Mouse (Mus musculus): ENCODE data around the gene Cpt2. TPM values are rescaled to one million over a fixed set of nuclear protein-coding genes. Genes with fewer than 3 reads are reported as not detected.

The Cpt2 gene
- total RNA-seq, 1 experiment = 11.0 TPM

DNA sequence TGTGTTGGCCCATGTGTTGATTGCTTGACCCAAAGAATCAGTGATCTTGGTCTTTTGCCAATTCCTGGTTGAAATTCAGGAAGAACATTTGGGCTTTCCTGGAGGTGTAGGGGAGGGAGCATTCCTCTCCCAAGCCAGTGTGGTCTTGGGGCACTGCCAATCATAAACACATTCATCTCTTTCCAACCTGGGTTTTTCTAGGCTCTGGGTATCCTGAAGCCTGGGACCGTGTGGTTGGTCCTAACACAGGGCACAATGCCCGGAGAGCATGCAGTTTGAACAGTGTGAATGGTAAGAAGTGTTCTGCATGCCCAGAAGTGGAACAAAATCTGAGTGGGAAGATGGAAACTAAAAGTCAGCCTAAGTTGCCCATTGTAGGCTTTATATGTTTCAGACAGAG, 14.7 kb upstream of the Cpt2 start:
- no peaks in the 10 kb centered on the region for H3K4me1 ChIP-seq (ENCODE audit: control insufficient read depth in 2 of 2, insufficient read depth in 2 of 2, low read length in 2 of 2, poor library complexity in 1 of 2)
- H3K9ac ChIP-seq (ENCODE audit: insufficient read depth, low read depth, low read length, poor library complexity, severe bottlenecking) = no peak overlapping the region
- in situ Hi-C loops (cut with MboI; ENCODE audit: low sequenced_read_pairs in 2 of 2, unreplicated experiment in 2 of 2) = no loop called here
- no peak overlapping the region for H3K4me3 ChIP-seq (ENCODE audit: insufficient read depth in 1 of 2, low read depth in 1 of 2, low read length in 2 of 2, poor library complexity in 1 of 2, severe bottlenecking in 1 of 2)
- H3K9me3 ChIP-seq (ENCODE audit: control insufficient read depth, insufficient read depth, low read depth, low read length) = no peaks in the 10 kb centered on the region
- H3K27ac ChIP-seq (ENCODE audit: insufficient read depth, low read depth, low read length, poor library complexity, severe bottlenecking) = no peak overlapping the region
- TF ChIP-seq HCFC1 (IDR thresholded peaks at IDR 0.05; ENCODE audit: borderline replicate concordance, insufficient read depth, low read length) (no peak), ZC3H11A (IDR thresholded peaks at IDR 0.05; ENCODE audit: borderline replicate concordance, low read depth, low read length) (no peak), CHD2 (IDR thresholded peaks at IDR 0.05; ENCODE audit: low read depth, low read length) (no peak), MAFK (IDR thresholded peaks at IDR 0.05; ENCODE audit: insufficient read depth, low read depth, low read length) (no peak), ZNF384 (IDR thresholded peaks at IDR 0.05; ENCODE audit: low read depth, low read length) (no peak)
- no peak for DNase-seq (ENCODE audit: low read depth, low spot score)
- H3K36me3 ChIP-seq (ENCODE audit: control insufficient read depth, insufficient read depth, low read length, poor library complexity, severe bottlenecking) = no peaks in the 10 kb centered on the region

- H3K27ac ChIP-seq (ENCODE audit: insufficient read depth, low read depth, low read length, poor library complexity, severe bottlenecking) = no peak overlapping the region
- no peak for DNase-seq (ENCODE audit: low read depth, low spot score)
- H3K9me3 ChIP-seq (ENCODE audit: control insufficient read depth, insufficient read depth, low read depth, low read length) = no peaks in the 10 kb centered on the region
- H3K4me1 ChIP-seq (ENCODE audit: control insufficient read depth in 2 of 2, insufficient read depth in 2 of 2, low read length in 2 of 2, poor library complexity in 1 of 2) = no peaks in the 10 kb centered on the region
- in situ Hi-C loops (cut with MboI; ENCODE audit: low sequenced_read_pairs in 2 of 2, unreplicated experiment in 2 of 2) = no loop called here
- TF ChIP-seq HCFC1 (IDR thresholded peaks at IDR 0.05; ENCODE audit: borderline replicate concordance, insufficient read depth, low read length) (no peak), MAFK (IDR thresholded peaks at IDR 0.05; ENCODE audit: insufficient read depth, low read depth, low read length) (no peak), ZC3H11A (IDR thresholded peaks at IDR 0.05; ENCODE audit: borderline replicate concordance, low read depth, low read length) (no peak), ZNF384 (IDR thresholded peaks at IDR 0.05; ENCODE audit: low read depth, low read length) (no peak), CHD2 (IDR thresholded peaks at IDR 0.05; ENCODE audit: low read depth, low read length) (no peak)
- no peak overlapping the region for H3K4me3 ChIP-seq (ENCODE audit: insufficient read depth in 1 of 2, low read depth in 1 of 2, low read length in 2 of 2, poor library complexity in 1 of 2, severe bottlenecking in 1 of 2)
- no peak overlapping the region for H3K9ac ChIP-seq (ENCODE audit: insufficient read depth, low read depth, low read length, poor library complexity, severe bottlenecking)
- H3K36me3 ChIP-seq (ENCODE audit: control insufficient read depth, insufficient read depth, low read length, poor library complexity, severe bottlenecking) = no peaks in the 10 kb centered on the region
Observed at GRCm38 (mm10) chr4:107937338-107937737, 13.9 kb upstream of the Cpt2 start.

DNA sequence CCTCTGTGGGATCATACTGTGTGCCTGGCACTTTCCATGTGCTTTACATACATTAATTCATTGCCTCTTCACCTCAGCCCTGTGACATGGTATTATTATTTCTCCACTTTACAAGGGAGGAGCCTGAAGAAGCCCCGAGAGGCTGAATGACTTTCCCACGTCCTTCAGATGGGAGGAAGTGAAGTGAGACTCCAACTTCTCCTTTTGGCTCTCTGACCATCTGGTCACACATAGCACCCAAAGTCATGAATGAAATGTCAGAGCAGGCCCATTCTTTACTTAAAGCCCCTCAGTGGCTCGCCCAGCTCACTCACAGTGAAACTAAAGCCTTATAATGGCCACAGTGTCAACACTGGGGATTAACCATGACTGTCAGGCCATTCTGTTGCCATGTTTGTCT, 11.8 kb upstream of the Cpt2 start:
- no peaks in the 10 kb centered on the region for H3K9me3 ChIP-seq (ENCODE audit: control insufficient read depth, insufficient read depth, low read depth, low read length)
- TF ChIP-seq MAFK (IDR thresholded peaks at IDR 0.05; ENCODE audit: insufficient read depth, low read depth, low read length) (no peak), ZNF384 (IDR thresholded peaks at IDR 0.05; ENCODE audit: low read depth, low read length) (no peak), HCFC1 (IDR thresholded peaks at IDR 0.05; ENCODE audit: borderline replicate concordance, insufficient read depth, low read length) (no peak), CHD2 (IDR thresholded peaks at IDR 0.05; ENCODE audit: low read depth, low read length) (no peak), ZC3H11A (IDR thresholded peaks at IDR 0.05; ENCODE audit: borderline replicate concordance, low read depth, low read length) (no peak)
- no peak overlapping the region for H3K4me3 ChIP-seq (ENCODE audit: insufficient read depth in 1 of 2, low read depth in 1 of 2, low read length in 2 of 2, poor library complexity in 1 of 2, severe bottlenecking in 1 of 2)
- no peak overlapping the region for H3K9ac ChIP-seq (ENCODE audit: insufficient read depth, low read depth, low read length, poor library complexity, severe bottlenecking)
- no peaks in the 10 kb centered on the region for H3K4me1 ChIP-seq (ENCODE audit: control insufficient read depth in 2 of 2, insufficient read depth in 2 of 2, low read length in 2 of 2, poor library complexity in 1 of 2)
- in situ Hi-C loops (cut with MboI; ENCODE audit: low sequenced_read_pairs in 2 of 2, unreplicated experiment in 2 of 2) = no loop called here
- H3K27ac ChIP-seq (ENCODE audit: insufficient read depth, low read depth, low read length, poor library complexity, severe bottlenecking) = no peak overlapping the region
- DNase-seq (ENCODE audit: low read depth, low spot score) = no peak
- no peaks in the 10 kb centered on the region for H3K36me3 ChIP-seq (ENCODE audit: control insufficient read depth, insufficient read depth, low read length, poor library complexity, severe bottlenecking)

DNA sequence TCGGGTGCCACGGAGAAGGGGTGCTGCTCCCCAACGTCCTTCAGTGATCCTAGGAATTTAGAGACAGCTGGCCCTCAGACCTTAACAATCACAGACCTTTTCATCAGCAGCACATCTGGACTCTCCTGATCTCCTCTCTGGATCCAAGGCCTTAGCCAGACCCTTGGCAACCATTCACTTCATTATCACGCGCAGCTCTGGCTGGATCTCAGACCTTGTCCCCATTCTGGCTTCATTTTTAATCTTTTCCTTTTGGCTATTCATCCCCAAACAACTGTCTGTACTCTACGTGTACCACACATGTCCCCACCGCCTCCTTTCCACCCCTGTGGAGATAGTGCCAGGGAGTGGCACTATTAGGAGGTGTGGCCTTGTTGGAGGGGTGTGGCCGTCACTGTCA, 9.8 kb upstream of the Cpt2 start:
- H3K9ac ChIP-seq (ENCODE audit: insufficient read depth, low read depth, low read length, poor library complexity, severe bottlenecking) = no peak overlapping the region
- no peaks in the 10 kb centered on the region for H3K9me3 ChIP-seq (ENCODE audit: control insufficient read depth, insufficient read depth, low read depth, low read length)
- no peak overlapping the region for H3K4me3 ChIP-seq (ENCODE audit: insufficient read depth in 1 of 2, low read depth in 1 of 2, low read length in 2 of 2, poor library complexity in 1 of 2, severe bottlenecking in 1 of 2)
- in situ Hi-C loops (cut with MboI; ENCODE audit: low sequenced_read_pairs in 2 of 2, unreplicated experiment in 2 of 2) = no loop called here
- H3K27ac ChIP-seq (ENCODE audit: insufficient read depth, low read depth, low read length, poor library complexity, severe bottlenecking) = no peak overlapping the region
- no peaks in the 10 kb centered on the region for H3K36me3 ChIP-seq (ENCODE audit: control insufficient read depth, insufficient read depth, low read length, poor library complexity, severe bottlenecking)
- DNase-seq (ENCODE audit: low read depth, low spot score) = no peak
- H3K4me1 ChIP-seq (ENCODE audit: control insufficient read depth in 2 of 2, insufficient read depth in 2 of 2, low read length in 2 of 2, poor library complexity in 1 of 2) = no peaks in the 10 kb centered on the region
- no peak for TF ChIP-seq CHD2 (IDR thresholded peaks at IDR 0.05; ENCODE audit: low read depth, low read length)

DNA sequence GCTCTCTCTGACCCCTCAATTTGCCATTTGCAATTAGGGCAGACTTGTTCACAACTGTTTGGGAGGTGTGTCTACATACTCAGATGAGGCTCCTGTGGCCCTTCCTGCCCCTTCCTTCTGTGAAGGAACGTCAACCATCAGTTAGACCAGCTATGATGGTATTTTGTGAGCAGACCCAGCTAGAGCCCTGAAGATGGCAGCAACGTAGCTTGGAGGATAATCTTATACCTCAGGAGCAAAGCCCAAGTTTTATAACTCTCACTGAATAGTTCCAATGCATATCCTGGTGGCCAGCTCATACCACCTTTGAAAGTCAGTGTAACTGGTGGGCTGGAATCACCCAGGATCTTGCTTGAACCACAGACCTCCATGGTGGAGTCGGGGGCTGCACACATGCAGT, 8.0 kb upstream of the Cpt2 start:
- TF ChIP-seq MAFK (IDR thresholded peaks at IDR 0.05; ENCODE audit: insufficient read depth, low read depth, low read length) (no peak), HCFC1 (IDR thresholded peaks at IDR 0.05; ENCODE audit: borderline replicate concordance, insufficient read depth, low read length) (no peak), ZC3H11A (IDR thresholded peaks at IDR 0.05; ENCODE audit: borderline replicate concordance, low read depth, low read length) (no peak), ZNF384 (IDR thresholded peaks at IDR 0.05; ENCODE audit: low read depth, low read length) (no peak), CHD2 (IDR thresholded peaks at IDR 0.05; ENCODE audit: low read depth, low read length) (no peak)
- no peak overlapping the region for H3K4me3 ChIP-seq (ENCODE audit: insufficient read depth in 1 of 2, low read depth in 1 of 2, low read length in 2 of 2, poor library complexity in 1 of 2, severe bottlenecking in 1 of 2)
- no peaks in the 10 kb centered on the region for H3K36me3 ChIP-seq (ENCODE audit: control insufficient read depth, insufficient read depth, low read length, poor library complexity, severe bottlenecking)
- no peak for DNase-seq (ENCODE audit: low read depth, low spot score)
- H3K4me1 ChIP-seq (ENCODE audit: control insufficient read depth in 2 of 2, insufficient read depth in 2 of 2, low read length in 2 of 2, poor library complexity in 1 of 2) = no peaks in the 10 kb centered on the region
- in situ Hi-C loops (cut with MboI; ENCODE audit: low sequenced_read_pairs in 2 of 2, unreplicated experiment in 2 of 2) = no loop called here
- H3K27ac ChIP-seq (ENCODE audit: insufficient read depth, low read depth, low read length, poor library complexity, severe bottlenecking) = no peak overlapping the region
- no peaks in the 10 kb centered on the region for H3K9me3 ChIP-seq (ENCODE audit: control insufficient read depth, insufficient read depth, low read depth, low read length)
- H3K9ac ChIP-seq (ENCODE audit: insufficient read depth, low read depth, low read length, poor library complexity, severe bottlenecking) = no peak overlapping the region
